Comparison of ENCODE assay signal across 11 mouse cellular contexts in the genomic region with DNA sequence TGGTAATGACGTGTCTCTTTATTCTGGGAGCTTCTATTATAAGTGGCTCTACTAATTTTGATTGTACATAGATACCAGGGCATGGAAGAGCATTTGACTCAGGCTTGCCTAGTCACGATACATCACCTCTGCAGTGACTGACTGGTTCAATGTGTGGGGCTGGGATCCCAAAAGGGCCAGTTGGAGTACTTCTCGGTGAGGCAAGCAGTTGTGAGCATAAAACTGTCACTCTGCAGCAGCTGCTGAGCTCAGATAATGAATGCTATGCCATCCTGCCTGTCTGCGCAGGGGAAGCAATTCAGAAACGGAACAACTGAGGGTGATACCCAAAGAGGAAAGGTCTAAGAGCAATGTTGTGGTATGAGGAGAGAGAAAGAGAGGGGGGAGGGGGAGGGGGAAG. TPM values are rescaled to one million over a fixed set of nuclear protein-coding genes. Genes with fewer than 3 reads are reported as not detected.
DNase-seq lines count a peak whose midpoint lies in the region; ATAC-seq and TF ChIP-seq lines count a peak whose summit lies in the region.
"Had no signal": no experiment of that assay in that cellular context is flagged by ENCODE, and none has a peak within 500 bp of the region (broad histone marks: within the 10 kb centered on the region; RNA-seq: fewer than 3 reads in every experiment).

No protein-coding gene starts in this region.

- no peaks in the 10 kb centered on the region for H3K9me3 ChIP-seq in forebrain, embryonic 10.5 days
- H3K9me3 ChIP-seq in forebrain, embryonic 12.5 days: no peaks in the 10 kb centered on the region
- H3K9me3 ChIP-seq in embryonic facial prominence, embryonic 10.5 days: no peaks in the 10 kb centered on the region
- no peaks in the 10 kb centered on the region for H3K9me3 ChIP-seq in hindbrain, postnatal 0 days (ENCODE audit: low read length)
- H3K9me3 ChIP-seq: hindbrain, embryonic 13.5 days had no signal

- H3K27ac ChIP-seq in forebrain, embryonic 10.5 days: peak overlapping the region; percentile 57; the same call in 1 of the 2 replicates
- H3K27ac ChIP-seq in forebrain, embryonic 12.5 days: no peak overlapping the region
- H3K27ac ChIP-seq in embryonic facial prominence, embryonic 10.5 days (replicated peaks): peak overlapping the region; percentile 80
- H3K27ac ChIP-seq in hindbrain, postnatal 0 days: no peak overlapping the region
- H3K27ac ChIP-seq: hindbrain, embryonic 13.5 days had no signal

- no peak overlapping the region for H3K4me3 ChIP-seq in forebrain, embryonic 10.5 days
- no peak overlapping the region for H3K4me3 ChIP-seq in forebrain, embryonic 12.5 days (replicated peaks)
- no peak overlapping the region for H3K4me3 ChIP-seq in embryonic facial prominence, embryonic 10.5 days
- H3K4me3 ChIP-seq in hindbrain, postnatal 0 days (ENCODE audit: low read length): no peak overlapping the region
- H3K4me3 ChIP-seq: hindbrain, embryonic 13.5 days had no signal

- no peak for ATAC-seq in forebrain, embryonic 12.5 days (ENCODE audit: low FRiP score)
- peak; percentile 23 for ATAC-seq in megakaryocyte, adult 5-6 weeks (ENCODE audit: poor library complexity, severe bottlenecking)
- ATAC-seq in hindbrain, postnatal 0 days: no peak
- ATAC-seq: activated CD4-positive, CD25-positive, alpha-beta regulatory T cell, adult 4 months had no signal

- no peak for DNase-seq in forebrain, embryonic 10.5 days (ENCODE audit: extremely low spot score, low spot score)
- peak; percentile 73 for DNase-seq in 416B (ENCODE audit: low read depth)
- no peak for DNase-seq in embryonic facial prominence, embryonic 10.5 days (ENCODE audit: low spot score)
- no peak for DNase-seq in lung, postnatal 10 days
- no peak for DNase-seq in hindbrain, postnatal 0 days (ENCODE audit: low spot score)
- no peak for DNase-seq in gastrocnemius, postnatal 10 days
- DNase-seq: thymus, adult 18-20 months had no signal

- H3K4me1 ChIP-seq in forebrain, embryonic 10.5 days: peaks cover 32% of the 10 kb centered on the region
- H3K4me1 ChIP-seq in forebrain, embryonic 12.5 days: peaks cover 4% of the 10 kb centered on the region; the same call in 1 of the 2 replicates
- H3K4me1 ChIP-seq in embryonic facial prominence, embryonic 10.5 days: peaks cover 38% of the 10 kb centered on the region
- no peaks in the 10 kb centered on the region for H3K4me1 ChIP-seq in hindbrain, postnatal 0 days (ENCODE audit: insufficient read depth, low read length)

- no peaks in the 10 kb centered on the region for H3K27me3 ChIP-seq in forebrain, embryonic 10.5 days (ENCODE audit: poor library complexity, severe bottlenecking)
- no peaks in the 10 kb centered on the region for H3K27me3 ChIP-seq in forebrain, embryonic 12.5 days
- no peaks in the 10 kb centered on the region for H3K27me3 ChIP-seq in embryonic facial prominence, embryonic 10.5 days (replicated peaks; ENCODE audit: low read depth, poor library complexity, severe bottlenecking)
- H3K27me3 ChIP-seq in hindbrain, postnatal 0 days (ENCODE audit: insufficient read depth, low read length): no peaks in the 10 kb centered on the region
- H3K27me3 ChIP-seq: hindbrain, embryonic 13.5 days had no signal

- H3K36me3 ChIP-seq in forebrain, embryonic 10.5 days (replicated peaks): no peaks in the 10 kb centered on the region
- H3K36me3 ChIP-seq in forebrain, embryonic 12.5 days (replicated peaks): no peaks in the 10 kb centered on the region
- no peaks in the 10 kb centered on the region for H3K36me3 ChIP-seq in embryonic facial prominence, embryonic 10.5 days (replicated peaks)
- H3K36me3 ChIP-seq in hindbrain, postnatal 0 days (ENCODE audit: insufficient read depth, low read length): no peaks in the 10 kb centered on the region
- H3K36me3 ChIP-seq: hindbrain, embryonic 13.5 days had no signal

- no peak for TF ChIP-seq CTCF in hindbrain, postnatal 0 days (IDR thresholded peaks at IDR 0.05; ENCODE audit: low read depth)

- H3K9ac ChIP-seq in forebrain, embryonic 12.5 days: no peak overlapping the region
- no peak overlapping the region for H3K9ac ChIP-seq in hindbrain, postnatal 0 days (replicated peaks; ENCODE audit: low read length)
- H3K9ac ChIP-seq: hindbrain, embryonic 13.5 days had no signal

- WGBS in forebrain, embryonic 10.5 days: 64% methylated on average over 5 of the region's 5 CpGs
- WGBS in forebrain, embryonic 12.5 days: 48% methylated on average over 5 of the region's 5 CpGs
- WGBS in embryonic facial prominence, embryonic 10.5 days: 45% methylated on average over 5 of the region's 5 CpGs
- WGBS in hindbrain, postnatal 0 days: 34% methylated on average over 5 of the region's 5 CpGs

- no peak overlapping the region for H3K4me2 ChIP-seq in forebrain, embryonic 12.5 days
- H3K4me2 ChIP-seq in hindbrain, postnatal 0 days (ENCODE audit: low read depth, low read length): no peak overlapping the region
- H3K4me2 ChIP-seq: hindbrain, embryonic 13.5 days had no signal

RNA-seq across cellular contexts. Expression of a gene that starts 49.8 kb away (rescaled TPM):
- polyA plus RNA-seq in forebrain, embryonic 10.5 days (2016; fragmentation: Nextera tagmentation; extraction: Ambion mirVana): 27.9 and 31.1 TPM in 2 replicates
- 66.7 and 68.4 TPM in 2 replicates for polyA plus RNA-seq in forebrain, embryonic 12.5 days (2016; fragmentation: Nextera tagmentation; extraction: Ambion mirVana)
- 34.3 and 37.9 TPM in 2 replicates for polyA plus RNA-seq in embryonic facial prominence, embryonic 10.5 days (2016; fragmentation: Nextera tagmentation; extraction: Ambion mirVana)
- 41.4 and 43.6 TPM in 2 replicates for total RNA-seq in megakaryocyte, adult 5-6 weeks (2015)
- 36.2 and 45.2 TPM in 2 replicates for total RNA-seq in megakaryocyte, adult 5-6 weeks (2017)
- 124 and 163 TPM in 2 replicates for total RNA-seq in hindbrain, postnatal 0 days (2014; rRNA removed)
- 97.3 and 102 TPM in 2 replicates for polyA plus RNA-seq in hindbrain, postnatal 0 days (2015; fragmentation: Nextera tagmentation; extraction: Ambion mirVana)
- total RNA-seq in gastrocnemius, postnatal 10 days (2021): 1 to 10 TPM; 6.8 to 7.8 TPM

Comparison
In these comparisons a context has a peak if more than half of its experiments do, and no peak if none do; other contexts are left out.
1. H3K27ac ChIP-seq: peak in forebrain, embryonic 10.5 days (single experiment) and embryonic facial prominence, embryonic 10.5 days (single experiment); none in forebrain, embryonic 12.5 days (single experiment) and hindbrain, postnatal 0 days (single experiment).